Mouse (Mus musculus) midbrain, embryonic 14.5 days (tissue): ENCODE measurements around the gene Ifi213. TPM values are rescaled to one million over a fixed set of nuclear protein-coding genes. Genes with fewer than 3 reads are reported as not detected.
"Not testable (repeated sequence)": the region's sequence is repeated elsewhere in the genome, so short reads cannot be mapped to it uniquely, and the experiment has no call there.

ENCODE experiments used
- ATAC-seq: fragments of 200-750 bp; cut with Nextera tagmentation; 2 replicates; pipeline ENCODE4 v1.8.0; 2017; ENCODE audit warnings: moderate number of reproducible peaks, moderate library complexity; ENCODE audit not compliant: low FRiP score, low TSS enrichment
- DNase-seq: peaks from one replicate; pipeline ENCODE4 v3.0.0-alpha.2; 2015
- H3K27ac ChIP-seq: fragments of 300-500 bp; sonication (generic); replicated peaks from 2 replicates; pipeline ENCODE4 v1.5.1; 2014; ENCODE audit warnings: mild to moderate bottlenecking, low read depth, low read length, moderate library complexity
- H3K27me3 ChIP-seq: fragments of 300-500 bp; sonication (generic); 2 replicates; pipeline ENCODE4 v1.6.1; 2014; ENCODE audit warnings: low read length, control low read depth, mixed read lengths; ENCODE audit not compliant: control insufficient read depth, insufficient read depth
- H3K36me3 ChIP-seq: fragments of 300-500 bp; sonication (generic); 2 replicates; pipeline ENCODE4 v1.6.1; 2014; ENCODE audit warnings: low read length, control low read depth; ENCODE audit not compliant: control insufficient read depth, insufficient read depth
- H3K4me1 ChIP-seq: fragments of 300-500 bp; sonication (generic); 2 replicates; pipeline ENCODE4 v1.6.1; 2014; ENCODE audit warnings: mild to moderate bottlenecking, antibody characterized with exemption, low read length, control low read depth; ENCODE audit not compliant: control insufficient read depth, insufficient read depth
- H3K4me2 ChIP-seq: fragments of 300-500 bp; sonication (generic); 2 replicates; pipeline ENCODE4 v1.6.1; 2014; ENCODE audit warnings: mild to moderate bottlenecking, low read length, moderate library complexity
- H3K4me3 ChIP-seq: fragments of 300-500 bp; sonication (generic); replicated peaks from 2 replicates; pipeline ENCODE4 v1.5.1; 2014; ENCODE audit warnings: low read depth, low read length
- H3K9ac ChIP-seq: fragments of 300-500 bp; sonication (generic); replicated peaks from 2 replicates; pipeline ENCODE4 v1.6.1; 2014; ENCODE audit warnings: mild to moderate bottlenecking, low read length, moderate library complexity
- H3K9me3 ChIP-seq: fragments of 300-500 bp; sonication (generic); 2 replicates; pipeline ENCODE4 v1.6.1; 2016; ENCODE audit warnings: low read length, control low read depth, mixed read lengths; ENCODE audit not compliant: control insufficient read depth
- WGBS: fragments of 180-500 bp; shearing (Covaris S2); extraction: QIAGEN DNeasy Blood & Tissue Kit; methylation state at CpG from one replicate; pipeline ENCODE4 v1.1.7; 2014; 5-methylcytosine and 5-hydroxymethylcytosine counted together
- microRNA-seq: library from miRNA; unstranded; fragments of <30 nt; microRNA quantifications from one replicate; pipeline ENCODE4, GENCODE M21; 2016
- polyA plus RNA-seq: library from polyadenylated mRNA; unstranded; fragments of >200 nt; fragmentation: Nextera tagmentation; extraction: Ambion mirVana; gene quantifications from 2 replicates; pipeline ENCODE4 v1.2.1, GENCODE M21; 2014

Ifi213 gene
- polyA plus RNA-seq, 1 experiment from 2014 or later = 0.64 TPM

GRCm38 (mm10) chr1:173579921-173580585, 19.0 kb downstream of the Ifi213 start:
- ATAC-seq = no peak
- H3K4me2 ChIP-seq = no peak overlapping the region
- H3K9me3 ChIP-seq = peaks cover 12% of the 10 kb centered on the region
- WGBS = 94% methylated on average over 26 of the region's 26 CpGs
- DNase-seq = no peak
- H3K27me3 ChIP-seq = no peaks in the 10 kb centered on the region
- no peaks in the 10 kb centered on the region for H3K36me3 ChIP-seq
- no peak overlapping the region for H3K27ac ChIP-seq
- no peaks in the 10 kb centered on the region for H3K4me1 ChIP-seq
- H3K4me3 ChIP-seq = no peak overlapping the region
- H3K9ac ChIP-seq = no peak overlapping the region

GRCm38 (mm10) chr1:173579079-173579478, 20.0 kb downstream of the Ifi213 start:
- WGBS = 93% methylated on average over 9 of the region's 9 CpGs
- H3K4me2 ChIP-seq = no peak overlapping the region

GRCm38 (mm10) chr1:173550491-173551050, 48.5 kb downstream of the Ifi213 start:
- not testable (repeated sequence) for H3K4me1 ChIP-seq, H3K36me3 ChIP-seq, H3K27ac ChIP-seq, H3K9me3 ChIP-seq, ATAC-seq, DNase-seq, H3K4me3 ChIP-seq, H3K9ac ChIP-seq, H3K27me3 ChIP-seq, H3K4me2 ChIP-seq
- 74% methylated on average over 5 of the region's 5 CpGs for WGBS

More at GRCm38 (mm10) chr1:173579079-173579478, 20.0 kb downstream of the Ifi213 start:
- Histone ChIP-seq H3K9me3 (peaks cover 12% of the 10 kb centered on the region), H3K36me3 (no peaks in the 10 kb centered on the region), H3K9ac (no peak overlapping the region), H3K4me3 (no peak overlapping the region), H3K4me1 (no peaks in the 10 kb centered on the region), H3K27ac (no peak overlapping the region), H3K27me3 (no peaks in the 10 kb centered on the region)
- ATAC-seq (no peak), DNase-seq (no peak)

DNA sequence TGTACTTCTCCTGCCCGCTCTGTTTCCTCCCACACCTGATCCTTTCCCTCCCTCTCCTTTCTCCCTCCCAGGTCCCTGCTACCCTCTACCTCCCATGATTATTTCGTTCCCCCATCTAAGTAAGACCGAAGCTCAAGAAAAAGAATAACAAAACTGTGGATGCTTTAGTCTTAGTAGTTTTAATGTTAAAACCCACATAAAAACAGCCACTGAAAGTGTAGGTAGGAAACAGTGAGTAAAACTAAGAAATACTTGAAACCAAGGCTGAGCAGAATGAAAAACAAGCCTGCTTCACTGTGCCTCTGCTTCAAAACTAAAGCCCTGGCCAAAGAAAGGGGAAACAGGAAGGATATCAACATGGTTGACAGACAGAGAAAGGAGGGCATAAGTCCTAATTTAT, 50.3 kb downstream of the Ifi213 start:
- H3K9ac ChIP-seq, H3K4me2 ChIP-seq, H3K27ac ChIP-seq, H3K9me3 ChIP-seq, H3K4me3 ChIP-seq, H3K27me3 ChIP-seq, H3K4me1 ChIP-seq, DNase-seq, H3K36me3 ChIP-seq, ATAC-seq: not testable (repeated sequence)
- 90% methylated on average over 3 of the region's 3 CpGs for WGBS

- H3K9me3 ChIP-seq, H3K27me3 ChIP-seq, ATAC-seq, H3K36me3 ChIP-seq, DNase-seq, H3K4me3 ChIP-seq, H3K9ac ChIP-seq, H3K4me1 ChIP-seq, H3K4me2 ChIP-seq, H3K27ac ChIP-seq: not testable (repeated sequence)
- WGBS = 94% methylated on average over 3 of the region's 3 CpGs
Measured at GRCm38 (mm10) chr1:173535791-173536190, 63.3 kb downstream of the Ifi213 start, which contains the start of gene Ifi214. TSS of gene Ifi214 (minus strand) at chr1:173535957.

- Histone ChIP-seq H3K9me3 (no peaks in the 10 kb centered on the region), H3K4me2 (no peak overlapping the region), H3K9ac (no peak overlapping the region), H3K27me3 (no peaks in the 10 kb centered on the region), H3K4me1 (no peaks in the 10 kb centered on the region), H3K4me3 (no peak overlapping the region), H3K27ac (no peak overlapping the region), H3K36me3 (no peaks in the 10 kb centered on the region)
- no peak for ATAC-seq
- DNase-seq = no peak
Measured at GRCm38 (mm10) chr1:173521452-173521851, 77.6 kb downstream of the Ifi213 start.

Small RNA genes lying within 50 kb of the gene (microRNA-seq; reads per million reads assigned to microRNA genes)
- gene Gm44339 (not detected), gene Gm44481 (not detected)

Other genes with a start within 250 kb of the Ifi213 start
- gene Aim2, start 248.4 kb downstream of the Ifi213 start, polyA plus RNA-seq = 0.84 and 2.4 TPM in 2 replicates
- 125 and 140 TPM in 2 replicates for gene Cadm3, start 231.6 kb downstream of the Ifi213 start, polyA plus RNA-seq
- gene Ifi206, start 108.2 kb downstream of the Ifi213 start, polyA plus RNA-seq = 0.21 TPM in 1 of 2 replicates, not detected in the other
- gene Ifi214, start 63.3 kb downstream of the Ifi213 start, polyA plus RNA-seq = not detected in 2 replicates
- 0.78 TPM in 1 of 2 replicates, not detected in the other for gene Ifi209, start 31.6 kb upstream of the Ifi213 start, polyA plus RNA-seq
- gene Ifi208, start 74.4 kb upstream of the Ifi213 start, polyA plus RNA-seq = not detected in 2 replicates
- gene Ifi207, start 142.5 kb upstream of the Ifi213 start, polyA plus RNA-seq = 1.1 TPM in 1 of 2 replicates, not detected in the other
- gene Ifi204, start 167.7 kb upstream of the Ifi213 start, polyA plus RNA-seq = 0.18 and 3.7 TPM in 2 replicates